20 mouse cellular contexts compared by ENCODE assay signal in the genomic region with DNA sequence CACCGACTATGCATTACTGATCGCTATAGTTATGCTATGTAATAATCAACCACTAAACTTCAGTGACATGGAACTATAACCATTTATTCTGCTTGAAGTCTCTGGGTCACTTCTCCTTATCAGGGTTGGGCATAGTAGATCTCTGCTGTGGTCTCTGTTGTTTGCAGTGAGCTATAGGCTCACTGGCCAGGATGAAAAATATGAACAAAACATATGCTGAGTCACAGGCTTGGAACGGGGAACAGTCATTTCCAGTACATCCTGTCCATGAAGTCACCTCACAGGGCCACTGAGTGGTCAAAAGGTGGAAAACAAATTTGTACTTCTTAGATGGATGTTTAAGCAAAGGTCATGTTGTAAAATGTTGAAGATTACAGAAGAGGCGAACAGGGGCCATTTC.
A peak's percentile ranks its signal among the peaks of the same experiment; 100 is the strongest.
DNase-seq lines count a peak whose midpoint lies in the region; ATAC-seq and TF ChIP-seq lines count a peak whose summit lies in the region.
"Had no signal": no experiment of that assay in that cellular context is flagged by ENCODE, and none has a peak within 500 bp of the region (broad histone marks: within the 10 kb centered on the region; RNA-seq: fewer than 3 reads in every experiment).

No protein-coding gene starts in this region.

- H3K4me2 ChIP-seq in liver, postnatal 0 days (ENCODE audit: low read depth, low read length), result no peak overlapping the region
- no peak overlapping the region for H3K4me2 ChIP-seq in liver, embryonic 11.5 days
- H3K4me2 ChIP-seq: embryonic facial prominence, embryonic 15.5 days; heart, embryonic 12.5 days; hindbrain, embryonic 13.5 days had no signal

- WGBS in liver, postnatal 0 days (ENCODE audit: insufficient replicate concordance), result 72% methylated on average over 4 of the region's 4 CpGs
- WGBS in liver, embryonic 11.5 days, result 79% methylated on average over 4 of the region's 4 CpGs

- no peaks in the 10 kb centered on the region for H3K36me3 ChIP-seq in liver, postnatal 0 days (replicated peaks; ENCODE audit: insufficient read depth, low read length)
- no peaks in the 10 kb centered on the region for H3K36me3 ChIP-seq in liver, embryonic 11.5 days (ENCODE audit: control insufficient read depth, insufficient read depth, low read length)
- H3K36me3 ChIP-seq: embryonic facial prominence, embryonic 15.5 days; forebrain, embryonic 10.5 days; heart, embryonic 12.5 days; hindbrain, embryonic 13.5 days had no signal

- H3K4me1 ChIP-seq in liver, postnatal 0 days (ENCODE audit: insufficient read depth), result no peaks in the 10 kb centered on the region
- H3K4me1 ChIP-seq in liver, embryonic 11.5 days (replicated peaks; ENCODE audit: control insufficient read depth, insufficient read depth, low read length), result no peaks in the 10 kb centered on the region
- H3K4me1 ChIP-seq in brown adipose tissue, adult 24 weeks (ENCODE audit: control insufficient read depth, insufficient read depth, insufficient read length, low read length), result peaks cover 13% of the 10 kb centered on the region; the same call in 1 of the 2 replicates
- H3K4me1 ChIP-seq: embryonic facial prominence, embryonic 15.5 days; forebrain, embryonic 10.5 days; heart, embryonic 12.5 days; hindbrain, embryonic 13.5 days had no signal

- no peak for DNase-seq in liver, postnatal 0 days
- no peak for DNase-seq in liver, embryonic 11.5 days (ENCODE audit: low spot score)
- peak; percentile 87 for DNase-seq in 416B (ENCODE audit: low read depth)
- no peak for DNase-seq in kidney, postnatal 36 days
- no peak for DNase-seq in ovary, adult 18-20 months (ENCODE audit: low spot score)
- DNase-seq: adrenal gland, postnatal 14 days; cerebellum, adult 18-20 months; cerebellum, adult 9-11 months; embryo, embryonic 11 days; gastrocnemius, postnatal 36 days had no signal

- peak; percentile 45 for ATAC-seq in liver, postnatal 0 days
- ATAC-seq in liver, embryonic 11.5 days (replicated peaks; ENCODE audit: low FRiP score), result no peak
- ATAC-seq: activated CD4-positive, CD25-positive, alpha-beta regulatory T cell, adult 4 months; forebrain, embryonic 14.5 days; hindbrain, postnatal 0 days; Patski had no signal

- TF ChIP-seq CTCF in liver, postnatal 0 days (IDR thresholded peaks at IDR 0.05; ENCODE audit: low read depth), result no peak

- no peak for TF ChIP-seq EP300 in liver, postnatal 0 days (IDR thresholded peaks at IDR 0.05; ENCODE audit: low read depth)

- no peak overlapping the region for H3K4me3 ChIP-seq in liver, postnatal 0 days (ENCODE audit: low read depth, low read length)
- no peak overlapping the region for H3K4me3 ChIP-seq in liver, embryonic 11.5 days (ENCODE audit: low read depth, low read length)
- H3K4me3 ChIP-seq in brown adipose tissue, adult 24 weeks (ENCODE audit: insufficient read depth, low read depth, low read length), result no peak overlapping the region
- H3K4me3 ChIP-seq: embryonic facial prominence, embryonic 15.5 days; erythroblast, embryonic 14.5 days; forebrain, embryonic 10.5 days; heart, embryonic 12.5 days; hindbrain, embryonic 13.5 days had no signal

- no peaks in the 10 kb centered on the region for H3K9me3 ChIP-seq in liver, postnatal 0 days (ENCODE audit: low read length)
- no peaks in the 10 kb centered on the region for H3K9me3 ChIP-seq in liver, embryonic 11.5 days (ENCODE audit: control insufficient read depth, low read length)
- H3K9me3 ChIP-seq: embryonic facial prominence, embryonic 15.5 days; forebrain, embryonic 10.5 days; heart, embryonic 12.5 days; hindbrain, embryonic 13.5 days had no signal

- no peaks in the 10 kb centered on the region for H3K27me3 ChIP-seq in liver, postnatal 0 days (ENCODE audit: insufficient read depth, low read length)
- no peaks in the 10 kb centered on the region for H3K27me3 ChIP-seq in liver, embryonic 11.5 days (replicated peaks; ENCODE audit: control insufficient read depth, insufficient read depth, low read length)
- H3K27me3 ChIP-seq: embryonic facial prominence, embryonic 15.5 days; heart, embryonic 12.5 days; hindbrain, embryonic 13.5 days; Patski had no signal

- H3K27ac ChIP-seq in liver, postnatal 0 days (ENCODE audit: low read depth), result no peak overlapping the region
- H3K27ac ChIP-seq in liver, embryonic 11.5 days (ENCODE audit: low read depth, low read length), result no peak overlapping the region
- H3K27ac ChIP-seq in brown adipose tissue, adult 24 weeks (replicated peaks; ENCODE audit: low read depth, low read length), result peak overlapping the region; percentile 81
- H3K27ac ChIP-seq: embryonic facial prominence, embryonic 15.5 days; forebrain, embryonic 10.5 days; hindbrain, embryonic 13.5 days; hindbrain, postnatal 0 days had no signal

- H3K9ac ChIP-seq in liver, postnatal 0 days (replicated peaks), result no peak overlapping the region
- H3K9ac ChIP-seq in liver, embryonic 11.5 days (ENCODE audit: low read depth, low read length), result no peak overlapping the region
- H3K9ac ChIP-seq: embryonic facial prominence, embryonic 15.5 days; heart, embryonic 12.5 days; hindbrain, embryonic 13.5 days had no signal
